Mouse (Mus musculus): Measurements from ENCODE around the gene Gm10750.
"Not testable (repeated sequence)": the region's sequence is repeated elsewhere in the genome, so short reads cannot be mapped to it uniquely, and the experiment has no call there.

Gm10750 gene

DNA sequence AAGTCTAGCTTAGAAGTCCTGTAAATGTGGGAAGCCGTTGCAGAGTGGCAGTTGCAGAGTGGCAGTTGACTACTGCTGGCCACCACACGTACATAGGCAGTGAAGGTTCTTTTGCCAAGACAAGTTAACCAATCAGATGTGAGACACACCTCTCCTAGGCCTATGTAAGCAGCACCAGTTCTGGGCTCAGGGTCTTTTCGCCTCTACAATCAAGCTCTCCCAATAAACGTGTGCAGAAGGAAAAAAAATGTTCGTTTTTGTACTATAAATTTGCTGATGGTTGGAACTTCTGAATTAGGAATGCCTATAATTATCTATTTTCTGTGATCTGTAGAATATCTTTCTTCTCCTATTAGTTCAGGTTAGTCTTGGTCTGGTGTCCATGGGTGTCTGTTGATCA, at the start of gene Gm10750:
Gm10750 (minus strand) TSS at position 101 of the 400 bp plus-strand sequence.
- DNase-seq: not testable (repeated sequence)

DNA sequence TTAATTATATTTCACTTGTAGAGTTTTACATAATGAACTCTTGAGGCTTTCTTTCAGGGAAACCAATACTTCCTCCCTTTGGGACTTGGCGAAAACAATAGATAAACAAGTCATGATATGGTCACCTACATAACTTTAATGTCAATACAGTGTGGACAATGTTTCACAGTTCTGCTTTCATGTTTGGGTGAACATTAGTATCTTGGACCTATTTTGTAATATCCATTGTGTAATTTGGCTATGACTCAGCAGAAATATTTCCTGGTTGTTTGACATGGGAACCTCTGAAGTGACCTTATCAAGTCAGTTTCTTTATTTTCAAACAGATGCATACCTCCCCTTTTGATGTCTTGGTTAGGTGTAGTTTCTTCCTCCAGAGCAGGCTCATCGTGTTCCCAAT, 12.2 kb downstream of the Gm10750 start:
- no peak for DNase-seq

DNA sequence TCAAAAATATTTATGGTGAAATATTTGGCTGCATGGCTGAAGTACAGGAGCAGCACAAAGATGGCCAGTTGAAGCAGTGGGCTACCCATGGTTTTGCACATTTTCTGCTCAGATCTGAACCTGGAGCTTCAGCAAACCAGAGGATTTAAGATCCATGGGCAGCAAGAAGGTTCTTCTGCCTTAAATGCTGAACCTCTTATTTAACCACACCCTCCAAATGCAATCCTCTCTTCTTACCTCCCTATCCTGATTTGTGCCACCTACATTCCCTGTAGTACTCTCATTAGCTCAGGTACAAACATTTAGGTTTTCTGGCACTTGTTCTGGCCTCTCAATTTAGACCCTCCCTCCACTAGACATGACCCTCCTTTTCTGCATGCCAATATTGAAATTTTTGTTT, 13.9 kb downstream of the Gm10750 start, which contains the start of gene Gm1330:
Gm1330 (minus strand) TSS at position 101 of the 400 bp plus-strand sequence.
- no peak for DNase-seq

DNA sequence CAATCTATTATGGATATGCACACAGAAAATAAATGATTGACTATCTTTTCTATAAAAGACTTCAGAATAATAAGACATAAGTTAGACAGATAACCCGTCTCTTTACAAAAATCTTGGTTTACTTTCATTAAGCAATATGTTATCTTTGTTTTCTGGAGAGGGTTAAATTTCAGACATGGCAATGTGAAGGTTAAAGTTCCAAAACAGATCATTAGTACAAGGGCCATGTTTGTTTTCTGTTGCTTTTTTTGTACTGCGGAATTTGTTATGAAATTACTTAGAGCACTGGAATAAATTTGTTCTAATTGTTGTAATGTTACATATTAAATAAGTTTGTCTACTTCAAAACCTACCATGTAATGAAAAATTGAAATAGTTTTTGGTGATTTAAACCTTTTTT, 21.9 kb downstream of the Gm10750 start:
- DNase-seq: no peak
